ENCODE assay signal across 12 mouse cellular contexts in genomic region chr2:72055476-72055875, GRCm38 (mm10).
DNase-seq lines count a peak whose midpoint lies in the region; ATAC-seq and TF ChIP-seq lines count a peak whose summit lies in the region.
"Had no signal": no experiment of that assay in that cellular context is flagged by ENCODE, and none has a peak within 500 bp of the region (broad histone marks: within the 10 kb centered on the region; RNA-seq: fewer than 3 reads in every experiment).

No protein-coding gene starts in this region.

- no peaks in the 10 kb centered on the region for H3K36me3 ChIP-seq in kidney, adult 2 months (ENCODE audit: control insufficient read depth, insufficient read depth, low read length)
- H3K36me3 ChIP-seq in neural tube, embryonic 13.5 days = no peaks in the 10 kb centered on the region
- H3K36me3 ChIP-seq in hindbrain, embryonic 15.5 days = no peaks in the 10 kb centered on the region

- no peaks in the 10 kb centered on the region for H3K27me3 ChIP-seq in kidney, adult 2 months (replicated peaks; ENCODE audit: control insufficient read depth, insufficient read depth, low read length)
- H3K27me3 ChIP-seq in neural tube, embryonic 13.5 days = no peaks in the 10 kb centered on the region
- no peaks in the 10 kb centered on the region for H3K27me3 ChIP-seq in hindbrain, embryonic 15.5 days

- no peak overlapping the region for H3K9ac ChIP-seq in neural tube, embryonic 13.5 days
- H3K9ac ChIP-seq in hindbrain, embryonic 15.5 days = no peak overlapping the region

- no peak for TF ChIP-seq POLR2A in kidney, adult 2 months (IDR thresholded peaks at IDR 0.05; ENCODE audit: low read depth, low read length)

- no peaks in the 10 kb centered on the region for H3K4me1 ChIP-seq in kidney, adult 2 months (ENCODE audit: control insufficient read depth, insufficient read depth, low read length)
- peaks cover 14% of the 10 kb centered on the region; the same call in 1 of the 2 replicates for H3K4me1 ChIP-seq in neural tube, embryonic 13.5 days (replicated peaks)
- H3K4me1 ChIP-seq in hindbrain, embryonic 15.5 days (replicated peaks) = 0 out of 2 replicates have a peak, but pooled peaks cover 5% of the 10 kb centered on the region

- DNase-seq in kidney, adult 2 months = no peak
- DNase-seq in kidney, adult 8-10 months = no peak
- DNase-seq in neural tube, embryonic 10.5 days (ENCODE audit: extremely low spot score, low spot score) = no peak
- no peak for DNase-seq in urinary bladder, postnatal 14 days (ENCODE audit: low spot score)
- DNase-seq: cerebellum, postnatal 14 days; left cerebral cortex, postnatal 4 days; thymus, postnatal 4 days had no signal

- WGBS in kidney, adult 2 months = 79% methylated on average over 5 of the region's 5 CpGs
- 74% methylated on average over 5 of the region's 5 CpGs for WGBS in neural tube, embryonic 13.5 days
- 63% methylated on average over 5 of the region's 5 CpGs for WGBS in hindbrain, embryonic 15.5 days

- no peak for TF ChIP-seq CTCF in kidney, adult 2 months (conservative IDR thresholded peaks at IDR 0.05; ENCODE audit: insufficient read depth, insufficient read length, low read depth, low read length)

- H3K4me3 ChIP-seq in kidney, adult 2 months (ENCODE audit: insufficient read depth, low read depth, low read length) = peak overlapping the region; percentile 56
- H3K4me3 ChIP-seq in neural tube, embryonic 13.5 days = peak overlapping the region; percentile 18
- H3K4me3 ChIP-seq in hindbrain, embryonic 15.5 days = peak overlapping the region; percentile 9; the same call in 1 of the 2 replicates

- no peaks in the 10 kb centered on the region for H3K9me3 ChIP-seq in neural tube, embryonic 13.5 days
- no peaks in the 10 kb centered on the region for H3K9me3 ChIP-seq in hindbrain, embryonic 15.5 days

- ATAC-seq in neural tube, embryonic 13.5 days (ENCODE audit: low read depth) = no peak
- no peak for ATAC-seq in hindbrain, embryonic 15.5 days (ENCODE audit: low FRiP score, low read depth)
- no peak for ATAC-seq in monocyte, adult 5-6 weeks (replicated peaks; ENCODE audit: insufficient number of reproducible peaks, low FRiP score, low TSS enrichment, poor library complexity, severe bottlenecking)
- ATAC-seq: activated CD4-positive, CD25-positive, alpha-beta regulatory T cell, adult 4 months; intestine, postnatal 0 days had no signal

- H3K27ac ChIP-seq in kidney, adult 2 months (ENCODE audit: insufficient read depth, low read depth, low read length) = peak overlapping the region; percentile 86
- H3K27ac ChIP-seq in neural tube, embryonic 13.5 days (replicated peaks) = 0 out of 2 replicates have a peak overlapping the region, but pooled peaks have one; percentile 23
- H3K27ac ChIP-seq in hindbrain, embryonic 15.5 days (replicated peaks) = no peak overlapping the region; the same call in 1 of the 2 replicates

- H3K4me2 ChIP-seq in neural tube, embryonic 13.5 days = peak overlapping the region; percentile 26
- peak overlapping the region; percentile 29; the same call in 1 of the 2 replicates for H3K4me2 ChIP-seq in hindbrain, embryonic 15.5 days
